Mouse (Mus musculus) midbrain, postnatal 0 days (tissue): ENCODE data around the gene Pbrm1. TPM values are rescaled to one million over a fixed set of nuclear protein-coding genes. Genes with fewer than 3 reads are reported as not detected.

Experiments
- ATAC-seq: fragments of 200-750 bp; cut with Nextera tagmentation; 2 replicates; pipeline ENCODE4 v1.8.0; 2017; ENCODE audit warnings: moderate number of reproducible peaks, mild to moderate bottlenecking, moderate TSS enrichment, moderate library complexity; ENCODE audit not compliant: low FRiP score
- DNase-seq: peaks from one replicate; pipeline ENCODE4 v3.0.0-alpha.2; 2015; ENCODE audit warnings: low spot score
- H3K27ac ChIP-seq: fragments of 300-500 bp; sonication (generic); 2 replicates; pipeline ENCODE4 v1.5.1; 2014; ENCODE audit warnings: low read depth, mild to moderate bottlenecking, low read length, mixed read lengths
- H3K27me3 ChIP-seq: fragments of 300-500 bp; sonication (generic); 2 replicates; pipeline ENCODE4 v1.6.1; 2014; ENCODE audit warnings: low read length, control low read depth, mixed read lengths; ENCODE audit not compliant: insufficient read depth
- H3K36me3 ChIP-seq: fragments of 300-500 bp; sonication (generic); 2 replicates; pipeline ENCODE4 v1.6.1; 2014; ENCODE audit warnings: low read length, control low read depth, mixed read lengths; ENCODE audit not compliant: insufficient read depth
- H3K4me1 ChIP-seq: fragments of 300-500 bp; sonication (generic); 2 replicates; pipeline ENCODE4 v1.6.1; 2014; ENCODE audit warnings: mild to moderate bottlenecking, control low read depth, antibody characterized with exemption, low read length, mixed read lengths; ENCODE audit not compliant: insufficient read depth
- H3K4me2 ChIP-seq: fragments of 300-500 bp; sonication (generic); 2 replicates; pipeline ENCODE4 v1.6.1; 2014; ENCODE audit warnings: low read depth, mild to moderate bottlenecking, low read length, mixed read lengths; ENCODE audit not compliant: poor library complexity, severe bottlenecking
- H3K4me3 ChIP-seq: fragments of 300-500 bp; sonication (generic); 2 replicates; pipeline ENCODE4 v1.5.1; 2014; ENCODE audit warnings: low read depth, mild to moderate bottlenecking, low read length, moderate library complexity
- H3K9ac ChIP-seq: fragments of 300-500 bp; sonication (generic); replicated peaks from 2 replicates; pipeline ENCODE4 v1.6.1; 2014; ENCODE audit warnings: mild to moderate bottlenecking, low read length, moderate library complexity, mixed read lengths; ENCODE audit not compliant: poor library complexity, severe bottlenecking
- H3K9me3 ChIP-seq: fragments of 300-500 bp; sonication (generic); 2 replicates; pipeline ENCODE4 v1.6.1; 2016; ENCODE audit warnings: low read length, control low read depth
- CTCF ChIP-seq: IDR thresholded peaks from 2 replicates; pipeline ENCODE4 v1.5.1; 2016; ENCODE audit warnings: antibody characterized with exemption, mild to moderate bottlenecking
- WGBS: fragments of 180-500 bp; shearing (Covaris S2); extraction: QIAGEN DNeasy Blood & Tissue Kit; methylation state at CpG from one replicate; pipeline ENCODE4 v1.1.7; 2014; 5-methylcytosine and 5-hydroxymethylcytosine counted together
- polyA plus RNA-seq: library from polyadenylated mRNA; unstranded; fragments of >200 nt; fragmentation: Nextera tagmentation; extraction: Ambion mirVana; gene quantifications from 2 replicates; pipeline ENCODE4 v1.2.1, GENCODE M21; 2015
- total RNA-seq: library from RNA; depleted of rRNA; stranded (reverse); fragments of >200 nt; gene quantifications from 2 replicates; pipeline ENCODE4 v1.2.3, GENCODE M21; 2014

The Pbrm1 gene
- total and polyA plus RNA-seq, 2 experiments from 2014 or later, result 51.2 to 84.8 TPM

DNA sequence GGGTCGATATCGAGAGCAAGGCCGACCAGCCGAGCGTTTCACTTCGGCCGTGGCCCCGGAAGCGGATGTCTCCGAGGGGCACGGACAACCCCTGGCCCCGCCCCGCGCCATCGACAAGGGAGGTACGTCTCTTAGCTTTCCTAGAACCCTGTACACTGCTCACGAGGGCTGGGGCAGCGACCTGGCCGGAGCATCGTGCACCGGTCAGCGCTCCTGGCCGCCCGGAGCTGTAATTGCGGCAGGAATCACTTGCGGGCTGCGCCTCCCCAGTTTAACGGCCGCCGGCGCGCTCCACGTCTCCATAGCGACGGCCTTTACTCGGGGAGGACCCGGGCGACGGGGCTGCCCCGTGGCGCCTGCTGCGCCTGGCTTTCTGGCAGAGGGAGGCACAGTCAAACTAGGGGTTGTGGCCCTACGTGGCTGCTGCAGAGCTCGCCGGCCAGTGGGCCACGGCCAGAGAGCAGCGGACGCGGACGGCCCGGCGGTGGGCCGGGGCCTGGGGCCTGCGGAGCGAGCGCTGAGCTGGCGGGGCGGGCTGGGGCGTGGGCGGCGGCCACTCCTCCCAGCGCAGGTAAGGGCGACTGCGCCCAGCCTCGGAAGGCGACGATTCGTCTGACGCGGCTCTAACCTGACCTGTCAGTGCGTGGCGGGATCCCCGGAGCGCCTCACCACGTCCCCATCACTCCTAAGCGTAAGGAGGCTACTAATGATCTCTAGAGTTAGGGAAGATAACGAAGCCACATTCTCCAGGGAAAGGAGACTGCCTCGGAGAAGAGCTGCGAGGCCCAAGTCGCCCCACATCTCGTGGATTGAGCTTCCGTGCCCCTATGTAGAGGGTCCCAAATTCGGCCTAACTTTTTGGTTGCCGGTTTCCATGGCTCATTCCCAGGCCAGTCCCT lies 17.4 kb upstream of the Pbrm1 start, which contains the start of the genes Glt8d1 and Spcs1:
Glt8d1 (plus strand) TSS at position 94 of the 899 bp plus-strand sequence.
Spcs1 (minus strand) TSS at position 366 of the 899 bp plus-strand sequence.
- WGBS, result 2% methylated on average over 80 of the region's 84 CpGs
- ATAC-seq (peak; percentile 91), DNase-seq (peak; percentile 78)
- H3K36me3 ChIP-seq, result 0 out of 2 replicates have a peak, but pooled peaks cover 2% of the 10 kb centered on the region
- H3K27me3 ChIP-seq, result no peaks in the 10 kb centered on the region
- H3K4me1 ChIP-seq, result 0 out of 2 replicates have a peak, but pooled peaks cover 3% of the 10 kb centered on the region
- H3K4me2 ChIP-seq, result peak within 1 kb of the TSS; percentile 53
- no peak for TF ChIP-seq CTCF
- H3K4me3 ChIP-seq, result peak within 1 kb of the TSS; percentile 79
- peak within 1 kb of the TSS; percentile 83 for H3K9ac ChIP-seq
- H3K9me3 ChIP-seq, result no peaks in the 10 kb centered on the region
- H3K27ac ChIP-seq, result peak within 1 kb of the TSS; percentile 86

DNA sequence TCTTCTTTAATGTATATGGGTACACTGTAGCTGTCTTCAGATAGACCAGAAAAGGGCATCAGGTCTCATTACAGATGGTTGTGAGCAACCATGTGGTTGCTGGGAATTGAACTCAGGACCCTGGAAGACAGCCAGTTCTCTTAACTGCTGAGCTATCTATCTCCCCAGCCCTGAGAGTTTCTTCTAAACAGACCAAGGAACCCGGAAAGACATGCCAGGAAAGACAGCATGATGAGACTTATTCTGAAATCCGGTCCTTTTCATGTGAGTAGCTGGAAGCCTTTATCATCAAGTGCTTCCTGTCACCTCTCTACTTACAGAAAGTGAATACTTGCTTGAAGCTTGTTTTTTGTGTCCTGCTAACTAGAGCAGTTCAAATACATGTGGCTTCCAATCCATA lies 14.4 kb upstream of the Pbrm1 start:
- WGBS, result 97% methylated on average over 2 of the region's 2 CpGs
- H3K9me3 ChIP-seq, result no peaks in the 10 kb centered on the region
- no peaks in the 10 kb centered on the region for H3K27me3 ChIP-seq
- H3K4me3 ChIP-seq, result no peak overlapping the region
- DNase-seq (no peak), ATAC-seq (no peak)
- peaks cover 17% of the 10 kb centered on the region for H3K36me3 ChIP-seq
- TF ChIP-seq CTCF, result no peak
- H3K4me1 ChIP-seq, result 0 out of 2 replicates have a peak, but pooled peaks cover 3% of the 10 kb centered on the region
- no peak overlapping the region for H3K27ac ChIP-seq
- no peak overlapping the region for H3K4me2 ChIP-seq
- no peak overlapping the region for H3K9ac ChIP-seq

DNA sequence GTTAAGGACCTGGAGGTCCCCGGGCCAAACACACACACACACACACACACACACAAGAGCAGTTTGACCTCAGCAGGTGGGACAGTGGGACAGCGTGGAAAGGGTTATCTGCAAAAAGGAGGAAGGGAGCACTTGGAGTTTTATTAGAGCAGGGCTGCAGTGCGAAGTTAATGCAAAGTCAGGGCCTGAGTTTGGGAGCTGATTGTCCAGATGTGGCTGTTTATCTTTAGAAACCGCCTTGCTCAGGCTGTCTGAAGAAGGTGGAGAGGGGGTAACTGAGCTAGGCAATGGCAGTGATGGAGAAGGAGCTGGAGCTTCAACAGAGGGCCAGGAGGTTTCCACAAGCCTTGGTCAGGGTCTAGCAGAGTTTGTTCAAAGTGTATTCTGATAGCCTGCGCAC lies 12.2 kb upstream of the Pbrm1 start:
- Histone ChIP-seq H3K27me3 (no peaks in the 10 kb centered on the region), H3K9me3 (no peaks in the 10 kb centered on the region), H3K4me1 (0 out of 2 replicates have a peak, but pooled peaks cover 3% of the 10 kb centered on the region), H3K4me3 (no peak overlapping the region), H3K9ac (no peak overlapping the region), H3K36me3 (peaks cover 38% of the 10 kb centered on the region), H3K27ac (no peak overlapping the region), H3K4me2 (no peak overlapping the region)
- WGBS, result 86% methylated on average over 5 of the region's 5 CpGs
- DNase-seq (no peak), ATAC-seq (no peak)
- TF ChIP-seq CTCF, result no peak

DNA sequence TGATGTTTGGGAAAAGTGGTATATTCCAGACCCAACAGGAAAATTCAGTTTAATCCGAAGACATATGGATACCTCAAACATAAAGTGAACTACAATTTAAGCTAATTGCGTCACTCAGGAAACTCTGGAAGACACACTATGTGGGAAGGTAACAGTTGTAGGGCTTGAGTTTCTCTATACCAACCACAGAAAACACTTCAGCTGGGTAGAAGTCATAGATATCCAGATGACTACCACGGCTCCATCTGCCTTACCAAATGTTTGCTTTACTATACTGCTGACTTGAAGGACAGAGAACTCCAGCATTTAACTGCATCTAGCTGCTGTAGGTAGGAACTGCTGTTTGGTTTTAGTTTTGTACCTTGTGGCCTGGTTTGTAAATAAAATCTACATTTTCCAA lies 7.3 kb upstream of the Pbrm1 start:
- TF ChIP-seq CTCF, result no peak
- no peak overlapping the region for H3K4me2 ChIP-seq
- no peak overlapping the region for H3K4me3 ChIP-seq
- peaks cover 75% of the 10 kb centered on the region for H3K36me3 ChIP-seq
- H3K4me1 ChIP-seq, result no peaks in the 10 kb centered on the region
- no peak overlapping the region for H3K27ac ChIP-seq
- no peaks in the 10 kb centered on the region for H3K27me3 ChIP-seq
- DNase-seq (no peak), ATAC-seq (no peak)
- 96% methylated on average over 3 of the region's 3 CpGs for WGBS
- H3K9ac ChIP-seq, result no peak overlapping the region
- no peaks in the 10 kb centered on the region for H3K9me3 ChIP-seq

DNA sequence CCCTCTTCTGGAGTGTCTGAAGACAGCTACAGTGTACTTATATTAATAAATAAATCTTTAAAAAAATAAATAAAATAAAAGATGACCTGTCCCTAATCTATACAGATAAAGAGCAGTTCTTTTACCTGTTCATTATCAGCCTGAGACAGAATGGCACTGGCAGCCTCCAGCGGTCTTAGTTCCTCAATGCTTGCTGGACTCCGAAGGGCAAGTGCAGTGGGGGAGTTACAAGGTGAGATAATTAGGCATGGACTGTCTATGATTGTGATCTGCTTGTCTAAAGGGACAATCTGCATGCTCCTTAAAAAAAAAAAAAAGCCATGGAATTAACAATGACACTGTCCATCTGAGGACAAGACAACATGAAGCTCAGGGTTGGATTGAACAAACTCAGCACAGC lies 5.0 kb upstream of the Pbrm1 start:
- 97% methylated on average over 2 of the region's 2 CpGs for WGBS
- H3K36me3 ChIP-seq, result peaks cover 70% of the 10 kb centered on the region
- ATAC-seq, result no peak

DNA sequence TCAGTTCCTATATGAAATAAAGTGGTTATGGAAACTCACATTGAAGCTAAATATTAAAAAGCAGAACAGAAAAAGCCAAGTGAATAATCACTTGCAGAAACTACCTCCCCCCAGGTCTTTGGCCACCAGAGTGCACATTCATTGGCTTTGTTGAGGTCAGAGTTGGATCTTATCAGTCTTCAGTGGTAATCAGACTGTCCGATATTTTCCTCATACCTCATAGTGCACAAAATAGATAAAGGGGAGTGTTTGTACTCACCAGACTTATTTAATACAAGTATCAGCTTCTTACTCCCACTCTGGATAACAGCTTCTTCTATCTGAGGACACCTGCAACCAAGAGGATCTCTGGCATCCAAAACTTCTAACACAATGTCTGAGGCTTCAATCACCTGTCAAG lies 2.9 kb upstream of the Pbrm1 start:
- 94% methylated on average over 1 of the region's 1 CpGs for WGBS

More for the DNA sequence above, 5.0 kb upstream of the Pbrm1 start:
- no peak overlapping the region for H3K4me3 ChIP-seq
- H3K4me2 ChIP-seq, result no peak overlapping the region
- H3K9me3 ChIP-seq, result no peaks in the 10 kb centered on the region
- H3K9ac ChIP-seq, result no peak overlapping the region
- DNase-seq, result no peak
- no peak for TF ChIP-seq CTCF
- H3K4me1 ChIP-seq, result peaks cover 7% of the 10 kb centered on the region
- H3K27ac ChIP-seq, result no peak overlapping the region
- H3K27me3 ChIP-seq, result no peaks in the 10 kb centered on the region

More for the DNA sequence above, 2.9 kb upstream of the Pbrm1 start:
- H3K4me2 ChIP-seq, result no peak overlapping the region
- ATAC-seq (no peak), DNase-seq (no peak)
- H3K4me3 ChIP-seq, result no peak overlapping the region
- H3K36me3 ChIP-seq, result peaks cover 55% of the 10 kb centered on the region
- no peak overlapping the region for H3K27ac ChIP-seq
- no peak overlapping the region for H3K9ac ChIP-seq
- H3K9me3 ChIP-seq, result no peaks in the 10 kb centered on the region
- H3K27me3 ChIP-seq, result no peaks in the 10 kb centered on the region
- TF ChIP-seq CTCF, result no peak
- H3K4me1 ChIP-seq, result peaks cover 11% of the 10 kb centered on the region
